24 mouse cellular contexts compared by ENCODE assay signal in the genomic region with DNA sequence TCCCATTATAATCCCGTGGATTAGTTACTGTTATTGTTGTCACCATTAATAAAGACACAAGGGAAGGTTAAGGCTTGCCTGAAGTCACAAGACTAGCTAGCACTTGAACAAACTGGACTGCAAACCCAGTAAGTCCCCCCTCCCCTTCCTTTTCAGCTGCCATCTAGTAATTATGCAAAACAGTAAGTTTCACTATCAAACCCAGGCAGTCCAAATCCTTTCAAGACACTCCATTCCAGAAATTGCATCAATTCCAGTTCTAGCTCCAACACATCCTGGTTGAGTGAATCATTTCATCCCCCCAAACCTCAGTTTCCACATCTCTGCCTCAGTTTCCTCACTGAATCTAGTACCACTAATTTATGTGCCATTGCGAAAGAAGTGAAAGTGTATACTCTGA.
DNase-seq lines count a peak whose midpoint lies in the region; ATAC-seq and TF ChIP-seq lines count a peak whose summit lies in the region.
"Had no signal": no experiment of that assay in that cellular context is flagged by ENCODE, and none has a peak within 500 bp of the region (broad histone marks: within the 10 kb centered on the region; RNA-seq: fewer than 3 reads in every experiment).

No protein-coding gene starts in this region.

- peak; percentile 7 for DNase-seq in kidney, adult 2 months
- DNase-seq in kidney, postnatal 4 days = no peak
- peak; percentile 23 for DNase-seq in A20 (ENCODE audit: low read depth, low spot score)
- DNase-seq in brain, adult 2 months (ENCODE audit: low read depth, low spot score) = peak; percentile 16
- DNase-seq in midbrain, embryonic 14.5 days = no peak
- no peak for DNase-seq in thymus, postnatal 4 days
- DNase-seq: adrenal gland, postnatal 25 days; cerebellum, adult 8-10 months; cerebellum, postnatal 25 days; embryo, embryonic 11 days; heart, postnatal 36 days; kidney, adult 18-20 months; kidney, postnatal 36 days had no signal

- no peak overlapping the region for H3K9ac ChIP-seq in midbrain, embryonic 14.5 days (replicated peaks; ENCODE audit: low read length)
- H3K9ac ChIP-seq: embryonic facial prominence, embryonic 12.5 days; heart, embryonic 15.5 days; hindbrain, embryonic 13.5 days; limb, embryonic 13.5 days; midbrain, embryonic 12.5 days; neural tube, embryonic 13.5 days; stomach, embryonic 15.5 days had no signal

- TF ChIP-seq POLR2A in kidney, adult 2 months (IDR thresholded peaks at IDR 0.05; ENCODE audit: low read depth, low read length) = no peak
- TF ChIP-seq POLR2A in olfactory bulb, adult 2 months (IDR thresholded peaks at IDR 0.05; ENCODE audit: insufficient read depth, low read depth, low read length) = no peak

- whole genome bisulfite sequencing in kidney, adult 2 months = 74% methylated on average over 2 of the region's 2 CpGs
- 71% methylated on average over 2 of the region's 2 CpGs for WGBS in olfactory bulb, adult 2 months
- 88% methylated on average over 2 of the region's 2 CpGs for WGBS in midbrain, embryonic 14.5 days

- H3K4me3 ChIP-seq in kidney, adult 2 months (ENCODE audit: insufficient read depth, low read depth, low read length) = no peak overlapping the region
- H3K4me3 ChIP-seq in olfactory bulb, adult 2 months (ENCODE audit: insufficient read depth, low read depth, low read length) = no peak overlapping the region
- H3K4me3 ChIP-seq in midbrain, embryonic 14.5 days (replicated peaks; ENCODE audit: low read depth, low read length) = no peak overlapping the region
- H3K4me3 ChIP-seq: embryonic facial prominence, embryonic 12.5 days; heart, embryonic 15.5 days; hindbrain, embryonic 13.5 days; limb, embryonic 13.5 days; megakaryocyte, embryonic 14.5 days; midbrain, embryonic 12.5 days; neural tube, embryonic 13.5 days; stomach, embryonic 15.5 days had no signal

- no peak overlapping the region for H3K4me2 ChIP-seq in midbrain, embryonic 14.5 days (ENCODE audit: low read length)
- H3K4me2 ChIP-seq: embryonic facial prominence, embryonic 12.5 days; heart, embryonic 15.5 days; hindbrain, embryonic 13.5 days; limb, embryonic 13.5 days; liver, embryonic 11.5 days; midbrain, embryonic 12.5 days; neural tube, embryonic 13.5 days; stomach, embryonic 15.5 days had no signal

- no peaks in the 10 kb centered on the region for H3K27me3 ChIP-seq in kidney, adult 2 months (replicated peaks; ENCODE audit: control insufficient read depth, insufficient read depth, low read length)
- H3K27me3 ChIP-seq in midbrain, embryonic 14.5 days (ENCODE audit: control insufficient read depth, insufficient read depth, low read length) = no peaks in the 10 kb centered on the region
- H3K27me3 ChIP-seq: embryonic facial prominence, embryonic 12.5 days; heart, embryonic 15.5 days; hindbrain, embryonic 13.5 days; midbrain, embryonic 12.5 days; stomach, embryonic 15.5 days had no signal

- H3K9me3 ChIP-seq in midbrain, embryonic 14.5 days (ENCODE audit: control insufficient read depth, low read length) = no peaks in the 10 kb centered on the region
- H3K9me3 ChIP-seq: embryonic facial prominence, embryonic 12.5 days; heart, embryonic 15.5 days; hindbrain, embryonic 13.5 days; limb, embryonic 13.5 days; midbrain, embryonic 12.5 days; neural tube, embryonic 13.5 days; stomach, embryonic 15.5 days had no signal

- no peak overlapping the region for H3K27ac ChIP-seq in kidney, adult 2 months (ENCODE audit: insufficient read depth, low read depth, low read length)
- 0 out of 2 replicates have a peak overlapping the region, but pooled peaks have one; percentile 93 for H3K27ac ChIP-seq in olfactory bulb, adult 2 months (ENCODE audit: insufficient read depth, low read depth, low read length)
- no peak overlapping the region for H3K27ac ChIP-seq in midbrain, embryonic 14.5 days (replicated peaks; ENCODE audit: low read depth, low read length)
- H3K27ac ChIP-seq: embryonic facial prominence, embryonic 12.5 days; heart, embryonic 15.5 days; hindbrain, embryonic 13.5 days; limb, embryonic 13.5 days; midbrain, embryonic 12.5 days; neural tube, embryonic 13.5 days; stomach, embryonic 15.5 days had no signal

- ATAC-seq in midbrain, embryonic 14.5 days (ENCODE audit: low FRiP score, low TSS enrichment) = no peak
- ATAC-seq: forebrain, embryonic 16.5 days had no signal

- no peaks in the 10 kb centered on the region; the same call in 1 of the 2 replicates for H3K4me1 ChIP-seq in kidney, adult 2 months (ENCODE audit: control insufficient read depth, insufficient read depth, low read length)
- peaks cover 9% of the 10 kb centered on the region for H3K4me1 ChIP-seq in olfactory bulb, adult 2 months (ENCODE audit: control insufficient read depth, insufficient read depth, low read length)
- H3K4me1 ChIP-seq in midbrain, embryonic 14.5 days (ENCODE audit: control insufficient read depth, insufficient read depth, low read length) = no peaks in the 10 kb centered on the region
- H3K4me1 ChIP-seq: stomach, embryonic 15.5 days had no signal

- no peaks in the 10 kb centered on the region for H3K36me3 ChIP-seq in kidney, adult 2 months (ENCODE audit: control insufficient read depth, insufficient read depth, low read length)
- H3K36me3 ChIP-seq in midbrain, embryonic 14.5 days (ENCODE audit: control insufficient read depth, insufficient read depth, low read length) = no peaks in the 10 kb centered on the region
- H3K36me3 ChIP-seq: embryonic facial prominence, embryonic 12.5 days; heart, embryonic 15.5 days; hindbrain, embryonic 13.5 days; limb, embryonic 13.5 days; midbrain, embryonic 12.5 days; neural tube, embryonic 13.5 days; stomach, embryonic 15.5 days had no signal

- no peak for TF ChIP-seq CTCF in kidney, adult 2 months (conservative IDR thresholded peaks at IDR 0.05; ENCODE audit: insufficient read depth, insufficient read length, low read depth, low read length)
- TF ChIP-seq CTCF in olfactory bulb, adult 2 months (IDR thresholded peaks at IDR 0.05; ENCODE audit: insufficient read depth, low read depth, low read length) = no peak

Comparison
In these comparisons a context has a peak if more than half of its experiments do, and no peak if none do; other contexts are left out.
1. DNase-seq: peak in kidney, adult 2 months (single experiment), A20 (single experiment) and brain, adult 2 months (single experiment); none in kidney, postnatal 4 days (0 of 2), midbrain, embryonic 14.5 days (single experiment) and thymus, postnatal 4 days (single experiment).